In genomic region chr3:127633080-127634032, GRCm38 (mm10) we compare ENCODE assay signal across 8 mouse cellular contexts. TPM values are rescaled to one million over a fixed set of nuclear protein-coding genes. Genes with fewer than 3 reads are reported as not detected.
A peak's percentile ranks its signal among the peaks of the same experiment; 100 is the strongest.
DNase-seq lines count a peak whose midpoint lies in the region; ATAC-seq and TF ChIP-seq lines count a peak whose summit lies in the region.

TSS of gene Neurog2 (plus strand) at chr3:127633135.

- H3K36me3 ChIP-seq in heart, embryonic 15.5 days: no peaks in the 10 kb centered on the region
- H3K36me3 ChIP-seq in limb, embryonic 13.5 days: no peaks in the 10 kb centered on the region
- H3K36me3 ChIP-seq in neural tube, embryonic 15.5 days: no peaks in the 10 kb centered on the region

- no peaks in the 10 kb centered on the region for H3K9me3 ChIP-seq in heart, embryonic 15.5 days (replicated peaks)
- no peaks in the 10 kb centered on the region for H3K9me3 ChIP-seq in limb, embryonic 13.5 days
- no peaks in the 10 kb centered on the region for H3K9me3 ChIP-seq in neural tube, embryonic 15.5 days (replicated peaks)

- H3K9ac ChIP-seq in heart, embryonic 15.5 days: no peak within 1 kb of the TSS
- H3K9ac ChIP-seq in limb, embryonic 13.5 days: peak within 1 kb of the TSS; percentile 35; the same call in 1 of the 2 replicates
- H3K9ac ChIP-seq in neural tube, embryonic 15.5 days (replicated peaks): peak within 1 kb of the TSS; percentile 50

- ATAC-seq in heart, embryonic 15.5 days (replicated peaks; ENCODE audit: insufficient number of reproducible peaks, insufficient read depth, low FRiP score, low read depth): peak; percentile 29; the same call in 1 of the 2 replicates
- peak; percentile 20; the same call in 1 of the 2 replicates for ATAC-seq in limb, embryonic 13.5 days (ENCODE audit: low FRiP score, low read depth)
- peak; percentile 58 for ATAC-seq in neural tube, embryonic 15.5 days (ENCODE audit: low FRiP score)

- under 1% methylated on average over 89 of the region's 92 CpGs for WGBS in heart, embryonic 15.5 days
- under 1% methylated on average over 92 of the region's 92 CpGs for WGBS in limb, embryonic 13.5 days
- under 1% methylated on average over 84 of the region's 92 CpGs for WGBS in neural tube, embryonic 15.5 days

- DNase-seq in embryo, embryonic 9.5 days (ENCODE audit: extremely low spot score): peak; percentile 61
- DNase-seq in embryo, embryonic 10.5 days (ENCODE audit: low spot score): no peak
- DNase-seq in A20 (ENCODE audit: low read depth, low spot score) (peak; percentile 57), adipocyte (ENCODE audit: low spot score) (no peak)

- H3K4me2 ChIP-seq in heart, embryonic 15.5 days: peak within 1 kb of the TSS; percentile 94
- H3K4me2 ChIP-seq in limb, embryonic 13.5 days (replicated peaks): peak within 1 kb of the TSS; percentile 75
- H3K4me2 ChIP-seq in neural tube, embryonic 15.5 days: peak within 1 kb of the TSS; percentile 98

- TF ChIP-seq CTCF in bone marrow macrophage, adult 2 months (IDR thresholded peaks at IDR 0.05; ENCODE audit: low read depth, low read length): no peak

- TF ChIP-seq POLR2A in bone marrow macrophage, adult 2 months (IDR thresholded peaks at IDR 0.05; ENCODE audit: borderline replicate concordance, low read depth, low read length): no peak

- H3K4me1 ChIP-seq in bone marrow macrophage, adult 2 months (ENCODE audit: control insufficient read depth, insufficient read depth, low read length): 0 out of 2 replicates have a peak, but pooled peaks cover 5% of the 10 kb centered on the region
- H3K4me1 ChIP-seq in heart, embryonic 15.5 days (replicated peaks): peaks cover 28% of the 10 kb centered on the region
- peaks cover 32% of the 10 kb centered on the region for H3K4me1 ChIP-seq in limb, embryonic 13.5 days
- H3K4me1 ChIP-seq in neural tube, embryonic 15.5 days: peaks cover 32% of the 10 kb centered on the region

- H3K4me3 ChIP-seq in bone marrow macrophage, adult 2 months (ENCODE audit: insufficient read depth, low read length): peak within 1 kb of the TSS; percentile 58
- peak within 1 kb of the TSS; percentile 55 for H3K4me3 ChIP-seq in heart, embryonic 15.5 days
- H3K4me3 ChIP-seq in limb, embryonic 13.5 days: peak within 1 kb of the TSS; percentile 44
- peak within 1 kb of the TSS; percentile 54 for H3K4me3 ChIP-seq in neural tube, embryonic 15.5 days (replicated peaks)

- peaks cover 94% of the 10 kb centered on the region for H3K27me3 ChIP-seq in heart, embryonic 15.5 days
- peaks cover 95% of the 10 kb centered on the region for H3K27me3 ChIP-seq in limb, embryonic 13.5 days
- peaks cover 67% of the 10 kb centered on the region for H3K27me3 ChIP-seq in neural tube, embryonic 15.5 days (replicated peaks)

- H3K27ac ChIP-seq in bone marrow macrophage, adult 2 months (ENCODE audit: insufficient read depth, low read depth, low read length): no peak within 1 kb of the TSS
- H3K27ac ChIP-seq in heart, embryonic 15.5 days: no peak within 1 kb of the TSS
- no peak within 1 kb of the TSS for H3K27ac ChIP-seq in limb, embryonic 13.5 days
- H3K27ac ChIP-seq in neural tube, embryonic 15.5 days (replicated peaks): peak within 1 kb of the TSS; percentile 61

RNA-seq across cellular contexts. Expression of gene Neurog2, which starts in this region (rescaled TPM):
- not detected in 2 replicates for polyA plus RNA-seq in bone marrow macrophage, adult 2 months (2012; ENCODE audit: insufficient read depth, insufficient read length, missing spikeins)
- polyA plus RNA-seq in heart, embryonic 15.5 days (2015; fragmentation: Nextera tagmentation; extraction: Ambion mirVana): not detected in 2 replicates
- 0.08 TPM in 1 of 2 replicates, not detected in the other for polyA plus RNA-seq in limb, embryonic 13.5 days (2015; fragmentation: Nextera tagmentation; extraction: Ambion mirVana)
- 1.8 and 2.8 TPM in 2 replicates for polyA plus RNA-seq in neural tube, embryonic 15.5 days (2015; fragmentation: Nextera tagmentation; extraction: Ambion mirVana)

Comparison
In these comparisons a context has a peak if more than half of its experiments do, and no peak if none do; other contexts are left out.
1. DNase-seq: peak in embryo, embryonic 9.5 days (single experiment) and A20 (single experiment); none in embryo, embryonic 10.5 days (single experiment) and adipocyte (single experiment).
2. Peak in ATAC-seq, H3K4me3 ChIP-seq and H3K4me2 ChIP-seq in heart, embryonic 15.5 days; RNA of the gene not detected or under 1 TPM.
3. Peak in ATAC-seq, H3K4me3 ChIP-seq, H3K9ac ChIP-seq and H3K4me2 ChIP-seq in limb, embryonic 13.5 days; RNA of the gene not detected or under 1 TPM.
4. Peak in every context shown above with its lines, with median percentiles within 50 percentile points of each other: H3K4me3 ChIP-seq, ATAC-seq and H3K4me2 ChIP-seq.